Mouse (Mus musculus) telencephalon, adult 2 months (tissue): ENCODE results near the gene Rsph4a.
"Not testable (repeated sequence)": the region's sequence is repeated elsewhere in the genome, so short reads cannot be mapped to it uniquely, and the experiment has no call there.

Experiments used
- DNase-seq: peaks from one replicate; pipeline ENCODE4 v3.0.0-alpha.2; 2011; ENCODE audit warnings: low read depth, low spot score

Gene Rsph4a

DNA sequence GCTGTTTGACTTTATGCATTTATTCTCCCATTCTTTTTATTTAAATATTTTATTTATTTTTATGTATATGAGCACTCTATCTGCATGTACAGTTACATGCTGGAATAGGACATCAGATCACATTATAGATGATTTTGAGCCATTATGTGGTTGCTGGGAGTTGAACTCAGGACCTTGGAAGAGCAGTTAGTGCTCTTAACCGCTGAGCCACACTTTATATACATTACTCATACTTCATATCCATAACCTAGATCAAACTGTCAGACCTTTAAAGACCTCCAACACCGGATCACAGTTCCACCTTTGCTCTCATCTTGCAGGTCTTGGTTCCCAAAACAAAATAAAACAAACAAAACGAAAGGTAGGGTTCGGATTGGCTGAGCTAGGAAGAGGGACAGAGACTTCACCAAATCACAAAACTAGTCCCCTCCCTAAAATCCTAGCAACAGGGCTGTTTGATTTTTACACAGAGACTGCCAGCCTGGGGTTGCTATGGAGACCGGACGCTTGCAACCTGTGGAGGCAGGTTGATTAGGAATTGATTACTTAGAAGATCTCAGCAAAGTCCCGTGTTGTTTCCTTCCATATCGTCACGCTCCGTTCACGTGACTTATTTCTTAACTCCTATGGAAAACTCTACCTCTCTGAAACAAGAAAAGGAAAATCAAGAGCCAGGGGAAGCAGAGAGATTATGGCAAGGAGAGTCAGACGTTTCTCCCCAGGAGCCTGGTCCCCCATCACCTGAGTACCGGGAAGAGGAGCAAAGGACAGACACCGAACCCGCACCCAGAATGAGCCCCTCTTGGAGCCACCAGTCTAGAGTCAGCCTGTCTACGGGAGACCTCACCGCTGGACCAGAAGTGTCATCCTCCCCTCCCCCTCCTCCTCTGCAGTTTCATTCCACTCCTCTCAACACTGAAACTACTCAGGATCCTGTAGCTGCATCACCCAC is at the start of gene Rsph4a:
Gene Rsph4a, plus strand, starts transcription at position 582 of the 952 bp plus-strand sequence.
- DNase-seq, result peak; percentile 66

DNA sequence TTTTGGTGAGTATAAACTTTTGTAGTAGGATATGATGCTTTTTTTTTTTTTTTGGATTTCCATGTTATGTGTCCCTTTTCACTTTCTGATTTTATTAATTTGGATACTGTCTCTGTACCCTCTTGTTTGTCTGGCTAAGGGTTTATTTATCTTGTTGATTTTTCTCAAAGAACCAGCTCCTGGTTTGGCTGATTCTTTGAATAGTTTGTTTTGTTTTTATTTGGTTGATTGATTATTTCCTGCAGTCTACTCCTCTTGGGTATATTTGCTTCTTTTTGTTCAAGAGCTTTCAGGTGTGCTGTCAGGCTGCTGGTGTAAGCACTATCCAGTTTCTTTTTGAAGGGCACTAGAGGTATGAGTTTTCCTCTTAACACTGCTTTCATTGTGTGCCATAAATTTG is 47.5 kb upstream of the Rsph4a start, which contains the start of gene Sult3a1:
Gene Sult3a1, plus strand, starts transcription at position 301 of the 400 bp plus-strand sequence.
- no peak for DNase-seq

DNA sequence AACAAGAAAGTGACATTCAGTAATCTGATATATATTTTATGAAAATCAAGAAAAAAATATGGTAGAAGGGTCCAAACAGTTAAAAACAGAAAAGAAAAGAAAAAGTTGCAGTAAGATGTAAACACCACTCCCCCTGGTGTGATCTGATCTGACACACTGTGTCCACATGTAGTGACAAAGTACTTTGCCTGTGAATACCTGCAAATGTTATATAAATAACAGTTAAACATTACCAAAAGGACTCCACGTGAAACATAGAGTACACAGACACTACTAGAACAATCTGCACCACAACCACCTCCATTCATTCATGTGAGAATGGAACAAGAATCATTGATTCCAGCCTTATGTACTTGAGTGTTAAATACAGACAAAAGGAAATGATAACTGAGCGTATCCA is 38.9 kb upstream of the Rsph4a start:
- DNase-seq, result no peak

DNA sequence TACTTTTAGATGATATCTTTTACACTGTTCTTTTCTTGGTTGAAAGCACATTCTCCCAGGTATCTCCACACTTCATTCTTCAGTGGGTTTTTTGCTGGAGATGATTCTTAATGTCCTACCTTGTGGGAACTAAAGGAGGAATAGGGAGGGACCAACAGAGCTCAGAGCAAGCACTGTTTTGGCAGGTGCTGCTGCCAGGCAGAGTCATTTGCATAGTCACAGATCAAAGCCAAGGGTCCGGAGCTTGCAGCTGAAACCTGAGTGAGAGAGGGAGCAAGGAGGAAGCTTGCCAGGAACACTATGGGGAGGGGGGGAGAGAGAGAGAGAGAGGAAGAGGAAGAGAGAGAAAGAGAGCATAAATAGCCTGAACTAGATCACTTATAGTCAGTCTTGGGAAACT is 34.5 kb upstream of the Rsph4a start:
- no peak for DNase-seq

GRCm38 (mm10) chr10:33872672-33873398 is 32.1 kb upstream of the Rsph4a start:
- DNase-seq, result no peak

GRCm38 (mm10) chr10:33882411-33882810 is 22.5 kb upstream of the Rsph4a start:
- DNase-seq, result not testable (repeated sequence)

DNA sequence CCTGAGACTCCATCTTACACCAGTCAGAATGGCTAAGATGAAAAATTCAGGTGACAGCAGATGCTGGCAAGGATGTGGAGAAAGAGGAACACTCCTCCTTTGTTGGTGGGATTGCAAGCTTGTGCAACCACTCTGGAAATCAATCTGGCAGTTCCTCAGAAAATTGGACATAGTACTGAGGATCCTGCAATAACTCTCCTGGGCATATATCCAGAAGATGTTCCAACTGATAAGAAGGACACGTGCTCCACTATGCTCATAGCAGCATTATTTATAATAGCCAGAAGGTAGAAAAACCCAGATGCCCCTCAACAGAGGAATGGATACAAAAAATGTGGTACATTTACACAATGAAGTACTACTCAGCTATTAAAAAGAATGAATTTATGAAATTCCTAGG is 3.4 kb upstream of the Rsph4a start:
- DNase-seq, result not testable (repeated sequence)

DNA sequence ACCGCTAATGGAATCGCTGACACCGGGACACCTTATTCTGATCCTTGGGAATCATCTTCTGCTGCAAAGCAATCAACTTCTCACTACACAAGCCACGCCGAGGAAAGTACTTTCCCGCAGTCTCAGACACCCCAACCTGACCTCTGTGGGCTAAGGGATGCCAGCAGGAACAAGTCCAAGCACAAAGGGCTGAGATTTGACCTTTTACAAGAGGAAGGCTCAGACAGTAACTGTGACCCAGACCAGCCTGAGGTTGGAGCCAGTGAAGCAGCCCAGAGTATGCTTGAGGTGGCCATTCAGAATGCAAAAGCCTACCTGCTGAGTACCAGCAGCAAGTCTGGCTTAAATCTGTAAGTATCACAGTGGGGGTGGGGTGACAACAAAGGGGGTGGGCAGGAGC is 578 bp downstream of the Rsph4a start:
- no peak for DNase-seq

- DNase-seq, result no peak
Observed at GRCm38 (mm10) chr10:33940702-33941101, 35.8 kb downstream of the Rsph4a start.

- DNase-seq, result no peak
Observed at GRCm38 (mm10) chr10:33945390-33945789, 40.5 kb downstream of the Rsph4a start.

GRCm38 (mm10) chr10:33946336-33946735 is 41.4 kb downstream of the Rsph4a start:
- DNase-seq, result no peak

GRCm38 (mm10) chr10:33950803-33951583 is 46.1 kb downstream of the Rsph4a start, which contains the start of gene Zup1:
Gene Zup1 (minus strand): TSS chr10:33951269.
- DNase-seq, result peak; percentile 87

GRCm38 (mm10) chr10:33952509-33952908 is 47.6 kb downstream of the Rsph4a start:
- no peak for DNase-seq
